Mouse (Mus musculus) testis, postnatal 10 days (tissue): ENCODE results near the gene Ccni.

Experiments used
- DNase-seq: peaks from one replicate; pipeline ENCODE4 v3.0.0; 2021; ENCODE audit warnings: low spot score

Gene Ccni

GRCm38 (mm10) chr5:93198232-93198631 lies 8.1 kb downstream of the Ccni start:
- no peak for DNase-seq

- DNase-seq = no peak
Observed at GRCm38 (mm10) chr5:93190428-93190827, 15.9 kb downstream of the Ccni start.

GRCm38 (mm10) chr5:93189607-93190006 lies 16.7 kb downstream of the Ccni start:
- DNase-seq = no peak

GRCm38 (mm10) chr5:93184548-93184947 lies 21.7 kb downstream of the Ccni start:
- DNase-seq = no peak

GRCm38 (mm10) chr5:93183311-93183710 lies 23.0 kb downstream of the Ccni start:
- no peak for DNase-seq

- DNase-seq = no peak
Observed at GRCm38 (mm10) chr5:93180252-93180651, 26.0 kb downstream of the Ccni start.

- DNase-seq = no peak
Observed at GRCm38 (mm10) chr5:93178616-93179015, 27.7 kb downstream of the Ccni start.

- no peak for DNase-seq
Observed at GRCm38 (mm10) chr5:93174675-93175074, 31.6 kb downstream of the Ccni start.

GRCm38 (mm10) chr5:93172536-93172935 lies 33.8 kb downstream of the Ccni start:
- DNase-seq = peak; percentile 27

- DNase-seq = no peak
Observed at GRCm38 (mm10) chr5:93171420-93171819, 34.9 kb downstream of the Ccni start.

- peak; percentile 31 for DNase-seq
Observed at GRCm38 (mm10) chr5:93168654-93169053, 37.6 kb downstream of the Ccni start.

GRCm38 (mm10) chr5:93167919-93168516 lies 38.3 kb downstream of the Ccni start:
- peak; percentile 43 for DNase-seq

GRCm38 (mm10) chr5:93163541-93163940 lies 42.8 kb downstream of the Ccni start:
- DNase-seq = peak; percentile 76

- DNase-seq = no peak
Observed at GRCm38 (mm10) chr5:93154401-93154800, 51.9 kb downstream of the Ccni start.

- DNase-seq = no peak
Observed at GRCm38 (mm10) chr5:93152451-93152850, 53.8 kb downstream of the Ccni start.

GRCm38 (mm10) chr5:93151985-93152384 lies 54.3 kb downstream of the Ccni start:
- no peak for DNase-seq

GRCm38 (mm10) chr5:93149969-93150777 lies 56.1 kb downstream of the Ccni start:
- no peak for DNase-seq

- DNase-seq = no peak
Observed at GRCm38 (mm10) chr5:93145504-93145903, 60.8 kb downstream of the Ccni start.

GRCm38 (mm10) chr5:93144874-93145273 lies 61.4 kb downstream of the Ccni start:
- DNase-seq = peak; percentile 76

- DNase-seq = no peak
Observed at GRCm38 (mm10) chr5:93143360-93144091, 62.8 kb downstream of the Ccni start.

GRCm38 (mm10) chr5:93140747-93141146 lies 65.5 kb downstream of the Ccni start:
- DNase-seq = no peak

GRCm38 (mm10) chr5:93139350-93139749 lies 66.9 kb downstream of the Ccni start:
- DNase-seq = no peak
